Mouse (Mus musculus) embryonic facial prominence, embryonic 12.5 days (tissue): Measurements from ENCODE around the gene Idua. TPM values are rescaled to one million over a fixed set of nuclear protein-coding genes. Genes with fewer than 3 reads are reported as not detected.

Experiments used
- ATAC-seq: fragments of 200-750 bp; cut with Nextera tagmentation; 2 replicates; pipeline ENCODE4 v1.8.0; 2017; ENCODE audit not compliant: insufficient number of reproducible peaks, insufficient read depth, low FRiP score, low TSS enrichment
- H3K27ac ChIP-seq: fragments of 300-500 bp; sonication (generic); 2 replicates; pipeline ENCODE4 v1.5.1; 2016; ENCODE audit warnings: mild to moderate bottlenecking
- H3K27me3 ChIP-seq: fragments of 300-500 bp; sonication (generic); 2 replicates; pipeline ENCODE4 v1.6.1; 2016; ENCODE audit warnings: mild to moderate bottlenecking, moderate library complexity
- H3K36me3 ChIP-seq: fragments of 300-500 bp; sonication (generic); 2 replicates; pipeline ENCODE4 v1.6.1; 2016; ENCODE audit warnings: mild to moderate bottlenecking
- H3K4me1 ChIP-seq: fragments of 300-500 bp; sonication (generic); 2 replicates; pipeline ENCODE4 v1.6.1; 2016
- H3K4me2 ChIP-seq: fragments of 300-500 bp; sonication (generic); replicated peaks from 2 replicates; pipeline ENCODE4 v1.6.1; 2016; ENCODE audit warnings: mild to moderate bottlenecking, moderate library complexity
- H3K4me3 ChIP-seq: fragments of 300-500 bp; sonication (generic); 2 replicates; pipeline ENCODE4 v1.5.1; 2016; ENCODE audit warnings: mild to moderate bottlenecking
- H3K9ac ChIP-seq: fragments of 300-500 bp; sonication (generic); 2 replicates; pipeline ENCODE4 v1.6.1; 2016; ENCODE audit warnings: mild to moderate bottlenecking, moderate library complexity
- H3K9me3 ChIP-seq: fragments of 300-500 bp; sonication (generic); 2 replicates; pipeline ENCODE4 v1.6.1; 2016; ENCODE audit warnings: mild to moderate bottlenecking, moderate library complexity
- WGBS: fragments of 180-500 bp; shearing (Covaris S2); methylation state at CpG from one replicate; pipeline ENCODE4 v1.1.7; 2016; 5-methylcytosine and 5-hydroxymethylcytosine counted together
- polyA plus RNA-seq: library from polyadenylated mRNA; unstranded; fragments of >200 nt; fragmentation: Nextera tagmentation; extraction: Ambion mirVana; gene quantifications from 2 replicates; pipeline ENCODE4 v1.2.1, GENCODE M21; 2016

Idua gene
- polyA plus RNA-seq, 1 experiment from 2014 or later, result 14.5 TPM

DNA sequence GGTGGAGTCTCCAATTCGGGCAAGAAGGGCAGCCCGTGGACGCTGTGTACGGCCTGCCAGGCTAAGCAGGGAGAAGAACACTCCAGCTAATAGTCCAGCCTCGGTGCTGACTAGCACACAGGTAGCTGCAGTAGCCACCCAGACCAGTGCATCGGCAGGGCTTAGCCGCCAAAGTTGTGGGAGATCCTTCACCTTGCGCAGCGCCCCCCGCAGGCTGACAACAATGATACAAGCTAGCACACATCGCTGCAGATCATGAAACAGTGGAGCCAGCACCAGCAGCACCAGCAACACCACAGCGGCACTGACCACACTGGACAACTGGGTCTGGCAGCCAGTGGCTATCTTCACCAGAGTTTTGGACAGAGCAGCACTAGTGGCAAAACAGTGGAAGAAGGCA is 11.6 kb downstream of the Idua start:
- Histone ChIP-seq H3K4me1 (peaks cover 22% of the 10 kb centered on the region), H3K27me3 (no peaks in the 10 kb centered on the region), H3K36me3 (peaks cover 15% of the 10 kb centered on the region), H3K9ac (no peak overlapping the region), H3K9me3 (no peaks in the 10 kb centered on the region), H3K27ac (no peak overlapping the region), H3K4me2 (no peak overlapping the region), H3K4me3 (no peak overlapping the region)
- 89% methylated on average over 12 of the region's 12 CpGs for WGBS
- ATAC-seq, result no peak

DNA sequence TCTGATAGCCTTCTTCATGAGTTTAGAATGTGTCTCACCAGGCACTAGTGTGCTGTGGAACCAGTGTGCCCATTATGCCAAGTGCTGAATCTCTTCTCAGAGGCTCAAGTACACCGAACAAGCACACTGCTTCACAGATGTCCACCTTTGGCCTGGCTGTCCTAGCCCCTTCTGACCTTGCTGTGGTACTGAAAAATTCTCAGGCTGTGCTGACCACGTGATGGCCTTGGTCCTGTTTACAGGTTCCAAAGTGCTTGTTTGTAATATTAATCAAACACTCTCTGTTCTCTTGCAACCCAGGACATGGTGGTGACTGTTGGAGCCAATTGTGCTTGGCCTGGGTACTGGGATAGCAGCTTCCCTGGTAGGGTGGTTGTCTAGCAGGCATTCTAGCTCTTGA is 14.5 kb downstream of the Idua start:
- no peaks in the 10 kb centered on the region for H3K9me3 ChIP-seq

DNA sequence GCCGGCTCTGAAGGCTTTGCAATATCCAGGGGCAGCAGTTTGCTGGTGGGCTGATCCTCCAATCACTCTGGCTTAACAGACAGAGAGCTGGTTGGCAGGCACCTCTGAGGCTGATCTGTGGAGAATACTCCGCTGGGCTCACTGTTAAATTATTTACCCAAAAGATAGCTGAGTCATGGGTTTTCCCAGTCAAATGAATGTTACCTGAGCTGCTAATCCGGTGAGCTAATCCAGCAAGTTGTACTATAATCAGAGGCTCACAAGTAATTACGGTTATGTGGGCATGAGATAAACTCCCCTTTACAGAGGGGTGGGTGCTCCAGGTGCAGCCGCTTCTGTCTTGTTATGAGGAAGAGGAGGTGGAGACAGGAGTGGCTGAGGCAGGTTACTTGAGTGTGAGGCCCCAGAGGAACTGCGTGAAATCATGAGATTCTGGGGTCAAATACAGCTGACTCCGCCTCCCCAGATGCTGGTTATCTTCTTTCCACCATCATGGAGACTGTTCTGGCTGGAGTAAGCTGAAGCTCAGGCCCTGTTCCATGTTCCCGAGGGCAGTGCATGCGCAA is 15.2 kb downstream of the Idua start, which contains the start of gene Slc26a1:
Slc26a1 (minus strand) TSS at position 319 of the 566 bp plus-strand sequence.
- Histone ChIP-seq H3K27ac (no peak within 1 kb of the TSS), H3K4me3 (no peak within 1 kb of the TSS), H3K9ac (no peak within 1 kb of the TSS), H3K36me3 (peaks cover 15% of the 10 kb centered on the region), H3K27me3 (no peaks in the 10 kb centered on the region), H3K9me3 (no peaks in the 10 kb centered on the region), H3K4me1 (peaks cover 13% of the 10 kb centered on the region), H3K4me2 (no peak within 1 kb of the TSS)
- WGBS, result 71% methylated on average over 9 of the region's 9 CpGs
- ATAC-seq, result no peak

More for the DNA sequence above, 14.5 kb downstream of the Idua start:
- Histone ChIP-seq H3K4me3 (no peak overlapping the region), H3K27ac (no peak overlapping the region), H3K36me3 (peaks cover 15% of the 10 kb centered on the region), H3K4me2 (no peak overlapping the region), H3K9ac (no peak overlapping the region), H3K27me3 (no peaks in the 10 kb centered on the region), H3K4me1 (peaks cover 20% of the 10 kb centered on the region)
- no peak for ATAC-seq
- WGBS, result 75% methylated on average over 2 of the region's 2 CpGs

DNA sequence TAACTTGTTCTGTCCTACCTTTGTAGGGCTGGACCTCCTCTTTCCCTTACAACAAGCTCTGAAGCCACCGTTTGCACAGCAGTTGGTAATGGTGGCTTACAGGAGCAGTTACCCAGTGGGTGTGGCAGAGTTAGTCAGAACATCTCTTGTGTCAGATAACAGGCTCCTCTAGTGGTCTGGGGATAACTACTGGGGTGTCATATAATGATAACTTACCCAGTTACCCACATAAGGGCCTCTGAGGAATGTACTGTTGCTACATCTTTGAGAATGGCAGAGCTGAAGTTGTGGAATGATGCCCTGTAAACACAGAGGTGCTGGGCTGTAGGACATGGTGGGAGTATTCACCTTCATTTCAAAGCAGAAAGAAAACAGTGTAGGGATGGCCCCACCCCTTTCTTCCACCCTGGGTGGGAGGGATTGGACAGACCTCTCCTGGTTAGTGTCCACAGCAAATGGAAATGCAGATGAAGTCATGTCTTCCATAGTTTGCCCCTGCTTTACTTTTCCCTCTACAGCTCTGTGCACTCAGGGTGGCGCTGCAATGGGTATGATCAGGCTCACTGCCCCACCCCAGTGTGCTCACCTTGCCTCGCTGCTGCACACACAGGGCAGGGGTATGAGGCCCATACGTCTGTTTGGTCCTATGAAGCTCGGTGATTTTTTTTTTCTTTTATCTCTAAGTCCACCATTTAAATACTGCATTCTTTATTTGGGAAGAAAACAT is 16.8 kb downstream of the Idua start:
- H3K4me3 ChIP-seq, result peak overlapping the region; percentile 31
- peaks cover 6% of the 10 kb centered on the region for H3K36me3 ChIP-seq
- H3K27ac ChIP-seq, result peak overlapping the region; percentile 89
- peak overlapping the region; percentile 53; the same call in 1 of the 2 replicates for H3K9ac ChIP-seq
- peak overlapping the region; percentile 60 for H3K4me2 ChIP-seq
- H3K4me1 ChIP-seq, result peaks cover 13% of the 10 kb centered on the region
- peak; percentile 6; the same call in 1 of the 2 replicates for ATAC-seq
- no peaks in the 10 kb centered on the region for H3K27me3 ChIP-seq
- H3K9me3 ChIP-seq, result no peaks in the 10 kb centered on the region
- 13% methylated on average over 5 of the region's 5 CpGs for WGBS

DNA sequence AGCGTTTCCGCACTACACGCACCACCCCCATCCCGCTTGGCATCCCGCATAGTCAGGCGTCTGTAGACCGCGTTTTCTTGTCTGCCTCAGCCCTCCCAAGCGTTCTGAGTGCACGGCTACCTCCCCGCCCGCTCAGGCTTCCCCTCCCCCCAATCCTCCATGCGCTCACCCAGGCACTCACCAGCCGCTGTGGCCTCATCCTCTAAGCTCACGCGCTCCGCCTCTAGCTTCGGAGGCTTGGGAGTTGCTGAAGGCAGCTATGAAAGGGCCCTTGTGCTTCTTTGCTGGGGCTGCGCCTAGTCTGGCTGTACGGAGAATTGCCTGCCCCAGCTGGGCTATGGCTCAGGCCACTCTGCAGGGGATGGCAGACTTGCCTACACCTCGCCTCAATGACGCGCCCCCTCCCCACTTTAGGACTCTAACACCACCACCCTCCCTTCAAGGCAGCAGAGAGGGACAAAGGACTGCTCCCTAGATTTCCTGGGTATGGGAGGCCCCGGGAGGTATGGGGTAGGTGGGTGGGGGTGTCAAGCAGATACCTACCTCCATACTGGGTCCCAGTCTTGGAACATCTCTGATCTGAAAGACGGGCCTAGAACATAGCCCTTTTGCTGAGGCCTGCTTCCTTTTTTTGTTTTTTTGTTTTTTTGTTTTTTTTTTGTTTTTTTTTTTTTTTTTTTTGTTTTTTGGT is 17.6 kb downstream of the Idua start:
- Histone ChIP-seq H3K9me3 (no peaks in the 10 kb centered on the region), H3K4me1 (peaks cover 13% of the 10 kb centered on the region), H3K27ac (peak overlapping the region; percentile 89), H3K4me3 (peak overlapping the region; percentile 31), H3K36me3 (no peaks in the 10 kb centered on the region; the same call in 1 of the 2 replicates), H3K4me2 (peak overlapping the region; percentile 60), H3K9ac (peak overlapping the region; percentile 53), H3K27me3 (no peaks in the 10 kb centered on the region)
- WGBS, result 3% methylated on average over 25 of the region's 25 CpGs
- peak; percentile 87 for ATAC-seq

DNA sequence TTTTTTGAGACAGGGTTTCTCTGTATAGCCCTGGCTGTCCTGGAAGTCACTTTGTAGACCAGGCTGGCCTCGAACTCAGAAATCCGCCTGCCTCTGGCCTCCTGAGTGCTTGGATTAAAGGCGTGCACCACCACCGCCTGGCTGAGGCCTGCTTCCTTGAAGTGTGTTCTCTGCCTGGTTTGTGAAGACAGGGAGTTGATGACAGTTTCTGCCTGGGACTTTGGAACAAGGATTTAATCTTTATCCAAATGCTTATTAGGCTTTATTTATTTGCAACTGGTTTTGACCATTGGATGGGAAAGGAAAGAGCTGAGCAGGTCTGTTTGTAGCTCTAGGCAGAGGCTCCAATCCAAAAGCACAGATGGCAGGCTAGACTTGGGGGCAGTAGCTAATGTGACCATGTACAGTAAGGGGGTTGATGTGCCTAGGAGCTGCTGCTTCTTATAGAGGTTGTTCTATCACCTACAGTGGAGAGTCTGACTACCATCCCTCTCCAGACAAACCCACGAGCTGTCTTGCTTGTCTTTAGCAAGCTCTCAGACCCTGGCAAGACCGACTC is 18.2 kb downstream of the Idua start:
- no peaks in the 10 kb centered on the region for H3K9me3 ChIP-seq
- no peaks in the 10 kb centered on the region for H3K36me3 ChIP-seq
- peaks cover 13% of the 10 kb centered on the region for H3K4me1 ChIP-seq
- no peak overlapping the region; the same call in 1 of the 2 replicates for H3K27ac ChIP-seq
- no peak overlapping the region for H3K4me3 ChIP-seq
- no peak for ATAC-seq
- no peak overlapping the region for H3K9ac ChIP-seq
- WGBS, result 87% methylated on average over 6 of the region's 6 CpGs
- no peak overlapping the region for H3K4me2 ChIP-seq
- H3K27me3 ChIP-seq, result no peaks in the 10 kb centered on the region

DNA sequence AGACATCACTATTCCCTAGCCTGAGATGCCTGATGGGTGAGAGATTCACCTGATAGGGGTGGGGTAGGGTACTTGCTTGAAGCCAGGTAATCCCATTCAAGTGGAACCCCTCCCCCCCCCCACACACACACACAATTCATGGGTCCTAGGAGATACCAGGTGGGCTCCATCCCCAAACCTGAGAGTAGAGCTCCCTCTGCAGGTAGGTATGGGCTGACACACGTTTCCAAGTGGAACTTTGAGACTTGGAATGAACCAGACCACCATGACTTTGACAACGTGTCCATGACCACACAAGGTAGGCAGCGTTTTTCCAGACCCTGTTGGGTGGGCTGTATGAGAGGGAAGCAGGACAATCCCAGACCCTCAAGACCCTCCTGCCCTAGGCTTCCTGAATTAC is 19.8 kb downstream of the Idua start:
- Histone ChIP-seq H3K9me3 (no peaks in the 10 kb centered on the region), H3K4me2 (no peak overlapping the region), H3K4me1 (peaks cover 13% of the 10 kb centered on the region), H3K4me3 (no peak overlapping the region), H3K36me3 (no peaks in the 10 kb centered on the region), H3K27ac (no peak overlapping the region), H3K9ac (no peak overlapping the region), H3K27me3 (no peaks in the 10 kb centered on the region)
- ATAC-seq, result no peak
- WGBS, result 52% methylated on average over 3 of the region's 3 CpGs

DNA sequence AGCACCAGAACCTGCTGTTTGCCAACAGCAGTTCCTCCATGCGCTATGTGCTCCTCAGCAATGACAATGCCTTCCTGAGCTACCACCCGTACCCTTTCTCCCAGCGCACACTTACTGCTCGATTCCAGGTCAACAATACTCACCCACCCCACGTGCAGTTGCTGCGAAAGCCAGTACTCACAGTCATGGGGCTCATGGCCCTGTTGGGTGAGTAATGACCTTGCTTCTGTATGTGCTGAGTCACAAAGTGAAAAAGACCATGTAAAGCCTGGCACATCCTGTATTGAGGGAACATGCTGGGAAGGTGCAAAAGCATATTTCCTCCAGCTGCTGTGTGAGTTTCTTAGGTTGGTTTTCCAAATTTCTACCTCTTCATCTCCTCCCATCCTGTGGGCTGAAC is 20.7 kb downstream of the Idua start:
- no peak for ATAC-seq
- Histone ChIP-seq H3K4me1 (peaks cover 9% of the 10 kb centered on the region), H3K9ac (no peak overlapping the region), H3K9me3 (no peaks in the 10 kb centered on the region), H3K36me3 (0 out of 2 replicates have a peak, but pooled peaks cover 3% of the 10 kb centered on the region), H3K4me3 (no peak overlapping the region), H3K27me3 (no peaks in the 10 kb centered on the region), H3K4me2 (no peak overlapping the region), H3K27ac (no peak overlapping the region)
- WGBS, result 93% methylated on average over 6 of the region's 6 CpGs

DNA sequence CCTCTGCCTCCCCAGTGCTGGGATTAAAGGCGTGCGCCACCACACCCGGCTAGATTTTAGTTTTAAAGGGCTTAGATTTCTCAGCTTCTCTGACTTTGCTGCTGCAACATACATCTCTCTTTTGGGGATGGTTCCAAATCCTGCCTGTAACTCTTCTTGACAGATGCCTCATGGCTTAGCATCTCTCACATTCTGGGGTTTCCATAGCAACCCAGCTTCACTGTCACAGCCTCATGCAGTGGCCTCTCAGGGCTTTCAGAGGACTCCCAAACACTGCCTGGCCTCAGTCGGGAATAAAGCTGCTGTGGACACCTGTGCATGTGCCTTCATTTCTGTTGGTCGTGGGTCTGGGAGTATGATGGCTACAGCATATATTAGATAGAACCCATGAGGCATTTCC is 29.0 kb downstream of the Idua start:
- H3K4me2 ChIP-seq, result no peak overlapping the region
- no peaks in the 10 kb centered on the region for H3K27me3 ChIP-seq
- no peaks in the 10 kb centered on the region for H3K9me3 ChIP-seq
- 0 out of 2 replicates have a peak, but pooled peaks cover 6% of the 10 kb centered on the region for H3K36me3 ChIP-seq
- no peak overlapping the region for H3K27ac ChIP-seq
- no peak for ATAC-seq
- 77% methylated on average over 5 of the region's 5 CpGs for WGBS
- H3K9ac ChIP-seq, result no peak overlapping the region
- H3K4me1 ChIP-seq, result peaks cover 18% of the 10 kb centered on the region; the same call in 1 of the 2 replicates
- H3K4me3 ChIP-seq, result no peak overlapping the region

DNA sequence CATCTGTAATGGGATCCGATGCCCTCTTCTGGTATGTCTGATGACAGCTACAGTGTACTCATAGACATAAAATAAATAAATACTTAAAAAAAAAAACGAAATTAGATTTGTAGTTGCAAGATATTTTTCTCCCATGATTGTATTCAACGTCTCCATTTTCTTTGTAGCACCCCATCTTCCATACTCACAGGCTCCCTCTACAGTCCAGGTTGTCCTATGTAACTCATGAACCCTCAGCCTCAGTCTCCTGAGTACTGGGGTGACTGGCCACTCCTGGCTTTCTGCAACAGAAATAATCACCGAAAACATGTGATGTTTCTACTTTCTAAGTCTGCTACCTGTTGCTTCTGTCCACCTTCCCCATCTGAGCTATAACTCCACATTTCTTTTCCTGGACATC is 31.0 kb downstream of the Idua start:
- ATAC-seq, result no peak
- Histone ChIP-seq H3K36me3 (0 out of 2 replicates have a peak, but pooled peaks cover under 1% of the 10 kb centered on the region), H3K27ac (no peak overlapping the region), H3K9ac (no peak overlapping the region), H3K4me3 (no peak overlapping the region), H3K27me3 (no peaks in the 10 kb centered on the region), H3K4me1 (peaks cover 31% of the 10 kb centered on the region), H3K9me3 (no peaks in the 10 kb centered on the region), H3K4me2 (no peak overlapping the region)
- 75% methylated on average over 4 of the region's 4 CpGs for WGBS

DNA sequence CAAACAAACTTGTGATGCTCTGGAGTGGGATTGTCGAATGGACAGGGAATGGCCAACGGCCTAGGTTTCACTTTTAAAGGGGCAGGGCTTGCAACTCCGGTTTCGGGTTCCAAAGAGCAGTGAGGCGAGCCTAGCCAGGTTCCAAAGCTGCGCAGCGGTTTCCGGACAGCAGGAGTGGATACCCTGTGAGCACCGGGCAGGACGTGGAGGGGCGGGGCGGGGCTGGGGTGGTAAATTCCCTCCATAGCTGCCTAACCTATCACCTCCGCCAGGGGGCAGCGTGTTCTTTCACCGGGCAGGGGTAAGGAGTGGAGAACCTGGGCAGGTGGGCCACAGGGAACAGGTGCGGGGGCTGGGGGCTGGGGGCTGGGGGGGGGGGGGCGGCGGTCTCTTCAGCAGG is 32.1 kb downstream of the Idua start, which contains the start of gene Fgfrl1:
Fgfrl1 (plus strand) TSS at position 112 of the 400 bp plus-strand sequence.
- Histone ChIP-seq H3K4me1 (peaks cover 40% of the 10 kb centered on the region), H3K27ac (no peak within 1 kb of the TSS), H3K9ac (peak within 1 kb of the TSS; percentile 93; the same call in 1 of the 2 replicates), H3K36me3 (no peaks in the 10 kb centered on the region), H3K9me3 (no peaks in the 10 kb centered on the region), H3K4me2 (peak within 1 kb of the TSS; percentile 75), H3K27me3 (no peaks in the 10 kb centered on the region), H3K4me3 (peak within 1 kb of the TSS; percentile 81)
- ATAC-seq, result no peak
- WGBS, result 2% methylated on average over 16 of the region's 18 CpGs
